Mouse (Mus musculus): ENCODE results near the gene Psmd14. TPM values are rescaled to one million over a fixed set of nuclear protein-coding genes. Genes with fewer than 3 reads are reported as not detected.

Gene Psmd14
- polyA plus RNA-seq (2014; fragmentation: Nextera tagmentation; extraction: Ambion mirVana): 188 and 190 TPM in 2 replicates

- peaks cover 11% of the 10 kb centered on the region; the same call in 1 of the 2 replicates for H3K4me1 ChIP-seq (ENCODE audit: control insufficient read depth, insufficient read depth, low read length)
- H3K4me2 ChIP-seq (replicated peaks; ENCODE audit: low read depth, low read length): peak within 1 kb of the TSS; percentile 79
- peak within 1 kb of the TSS; percentile 87 for H3K27ac ChIP-seq (ENCODE audit: low read length)
- peak within 1 kb of the TSS; percentile 92 for H3K9ac ChIP-seq (replicated peaks; ENCODE audit: low read depth, low read length)
- no peaks in the 10 kb centered on the region for H3K27me3 ChIP-seq (ENCODE audit: control insufficient read depth, insufficient read depth, low read length)
- peak; percentile 95 for ATAC-seq (ENCODE audit: insufficient number of reproducible peaks, insufficient read depth, low FRiP score, low read depth)
- 7% methylated on average over 47 of the region's 52 CpGs for WGBS
- peak within 1 kb of the TSS; percentile 91 for H3K4me3 ChIP-seq (ENCODE audit: low read depth, low read length)
- no peaks in the 10 kb centered on the region for H3K36me3 ChIP-seq (ENCODE audit: control insufficient read depth, insufficient read depth, low read length)
- no peaks in the 10 kb centered on the region for H3K9me3 ChIP-seq (ENCODE audit: control insufficient read depth, low read depth, low read length)
Measured at GRCm38 (mm10) chr2:61711108-61712040, at the start of gene Psmd14. Gene Psmd14, plus strand, starts transcription at chr2:61711694.

- no peaks in the 10 kb centered on the region for H3K4me1 ChIP-seq (ENCODE audit: control insufficient read depth, insufficient read depth, low read length)
- H3K36me3 ChIP-seq (ENCODE audit: control insufficient read depth, insufficient read depth, low read length): no peaks in the 10 kb centered on the region
- no peak overlapping the region for H3K4me2 ChIP-seq (replicated peaks; ENCODE audit: low read depth, low read length)
Measured at GRCm38 (mm10) chr2:61662833-61663232, 48.7 kb upstream of the Psmd14 start.

GRCm38 (mm10) chr2:61663573-61664241 is 47.8 kb upstream of the Psmd14 start:
- Histone ChIP-seq H3K9ac (replicated peaks; ENCODE audit: low read depth, low read length) (no peak overlapping the region), H3K9me3 (ENCODE audit: control insufficient read depth, low read depth, low read length) (no peaks in the 10 kb centered on the region), H3K27me3 (ENCODE audit: control insufficient read depth, insufficient read depth, low read length) (no peaks in the 10 kb centered on the region), H3K4me3 (ENCODE audit: low read depth, low read length) (no peak overlapping the region), H3K4me1 (ENCODE audit: control insufficient read depth, insufficient read depth, low read length) (no peaks in the 10 kb centered on the region), H3K36me3 (ENCODE audit: control insufficient read depth, insufficient read depth, low read length) (no peaks in the 10 kb centered on the region), H3K27ac (ENCODE audit: low read length) (no peak overlapping the region), H3K4me2 (replicated peaks; ENCODE audit: low read depth, low read length) (no peak overlapping the region)
- 75% methylated on average over 10 of the region's 10 CpGs for WGBS
- ATAC-seq (ENCODE audit: insufficient number of reproducible peaks, insufficient read depth, low FRiP score, low read depth): no peak

More at GRCm38 (mm10) chr2:61662833-61663232, 48.7 kb upstream of the Psmd14 start:
- Histone ChIP-seq H3K4me3 (ENCODE audit: low read depth, low read length) (no peak overlapping the region), H3K9ac (replicated peaks; ENCODE audit: low read depth, low read length) (no peak overlapping the region), H3K9me3 (ENCODE audit: control insufficient read depth, low read depth, low read length) (no peaks in the 10 kb centered on the region), H3K27me3 (ENCODE audit: control insufficient read depth, insufficient read depth, low read length) (no peaks in the 10 kb centered on the region), H3K27ac (ENCODE audit: low read length) (no peak overlapping the region)
- no peak for ATAC-seq (ENCODE audit: insufficient number of reproducible peaks, insufficient read depth, low FRiP score, low read depth)
- WGBS: 76% methylated on average over 10 of the region's 10 CpGs

GRCm38 (mm10) chr2:61667420-61667819 is 44.1 kb upstream of the Psmd14 start:
- Histone ChIP-seq H3K27ac (ENCODE audit: low read length) (no peak overlapping the region), H3K36me3 (ENCODE audit: control insufficient read depth, insufficient read depth, low read length) (no peaks in the 10 kb centered on the region), H3K9ac (replicated peaks; ENCODE audit: low read depth, low read length) (no peak overlapping the region), H3K9me3 (ENCODE audit: control insufficient read depth, low read depth, low read length) (no peaks in the 10 kb centered on the region), H3K27me3 (ENCODE audit: control insufficient read depth, insufficient read depth, low read length) (no peaks in the 10 kb centered on the region), H3K4me1 (ENCODE audit: control insufficient read depth, insufficient read depth, low read length) (no peaks in the 10 kb centered on the region), H3K4me2 (replicated peaks; ENCODE audit: low read depth, low read length) (no peak overlapping the region), H3K4me3 (ENCODE audit: low read depth, low read length) (no peak overlapping the region)
- no peak for ATAC-seq (ENCODE audit: insufficient number of reproducible peaks, insufficient read depth, low FRiP score, low read depth)
- 86% methylated on average over 7 of the region's 7 CpGs for WGBS

- 19% methylated on average over 4 of the region's 4 CpGs for WGBS
- H3K27ac ChIP-seq (ENCODE audit: low read length): no peak overlapping the region
- H3K27me3 ChIP-seq (ENCODE audit: control insufficient read depth, insufficient read depth, low read length): no peaks in the 10 kb centered on the region
- H3K9ac ChIP-seq (replicated peaks; ENCODE audit: low read depth, low read length): no peak overlapping the region
- no peaks in the 10 kb centered on the region for H3K4me1 ChIP-seq (ENCODE audit: control insufficient read depth, insufficient read depth, low read length)
- no peak for ATAC-seq (ENCODE audit: insufficient number of reproducible peaks, insufficient read depth, low FRiP score, low read depth)
- no peaks in the 10 kb centered on the region for H3K9me3 ChIP-seq (ENCODE audit: control insufficient read depth, low read depth, low read length)
- H3K36me3 ChIP-seq (ENCODE audit: control insufficient read depth, insufficient read depth, low read length): no peaks in the 10 kb centered on the region
- no peak overlapping the region for H3K4me3 ChIP-seq (ENCODE audit: low read depth, low read length)
- H3K4me2 ChIP-seq (replicated peaks; ENCODE audit: low read depth, low read length): no peak overlapping the region
Measured at GRCm38 (mm10) chr2:61668260-61668659, 43.2 kb upstream of the Psmd14 start.

GRCm38 (mm10) chr2:61674555-61674954 is 36.9 kb upstream of the Psmd14 start:
- H3K27me3 ChIP-seq (ENCODE audit: control insufficient read depth, insufficient read depth, low read length): no peaks in the 10 kb centered on the region
- H3K36me3 ChIP-seq (ENCODE audit: control insufficient read depth, insufficient read depth, low read length): no peaks in the 10 kb centered on the region
- no peak overlapping the region for H3K4me3 ChIP-seq (ENCODE audit: low read depth, low read length)
- ATAC-seq (ENCODE audit: insufficient number of reproducible peaks, insufficient read depth, low FRiP score, low read depth): no peak
- no peak overlapping the region for H3K9ac ChIP-seq (replicated peaks; ENCODE audit: low read depth, low read length)
- H3K4me1 ChIP-seq (ENCODE audit: control insufficient read depth, insufficient read depth, low read length): no peaks in the 10 kb centered on the region
- H3K27ac ChIP-seq (ENCODE audit: low read length): no peak overlapping the region
- WGBS: 89% methylated on average over 3 of the region's 3 CpGs
- no peak overlapping the region for H3K4me2 ChIP-seq (replicated peaks; ENCODE audit: low read depth, low read length)
- H3K9me3 ChIP-seq (ENCODE audit: control insufficient read depth, low read depth, low read length): no peaks in the 10 kb centered on the region

DNA sequence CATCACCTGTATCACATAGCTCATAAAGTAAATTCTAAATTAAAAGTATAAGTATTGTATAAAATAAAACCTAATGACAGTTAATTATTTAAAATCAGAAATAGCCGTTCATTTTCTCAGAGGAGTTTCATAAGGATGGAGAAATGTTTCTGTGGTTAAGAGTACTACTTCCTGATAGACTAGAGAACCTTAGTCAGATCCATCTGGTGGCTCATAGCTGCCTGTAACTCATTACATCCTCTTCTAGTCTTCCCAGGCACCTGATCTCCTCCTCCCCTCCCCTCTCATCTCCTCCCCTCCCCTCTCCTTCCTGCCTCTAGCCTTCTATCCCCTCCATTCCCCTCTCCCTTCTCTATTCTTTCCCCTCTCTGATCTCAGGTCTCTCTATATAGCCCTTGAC is 29.9 kb upstream of the Psmd14 start:
- Histone ChIP-seq H3K9me3 (ENCODE audit: control insufficient read depth, low read depth, low read length) (no peaks in the 10 kb centered on the region), H3K4me2 (replicated peaks; ENCODE audit: low read depth, low read length) (no peak overlapping the region), H3K9ac (replicated peaks; ENCODE audit: low read depth, low read length) (no peak overlapping the region), H3K4me1 (ENCODE audit: control insufficient read depth, insufficient read depth, low read length) (no peaks in the 10 kb centered on the region), H3K4me3 (ENCODE audit: low read depth, low read length) (no peak overlapping the region), H3K36me3 (ENCODE audit: control insufficient read depth, insufficient read depth, low read length) (no peaks in the 10 kb centered on the region), H3K27ac (ENCODE audit: low read length) (no peak overlapping the region), H3K27me3 (ENCODE audit: control insufficient read depth, insufficient read depth, low read length) (no peaks in the 10 kb centered on the region)
- 89% methylated on average over 1 of the region's 1 CpGs for WGBS
- ATAC-seq (ENCODE audit: insufficient number of reproducible peaks, insufficient read depth, low FRiP score, low read depth): no peak

- no peak overlapping the region for H3K27ac ChIP-seq (ENCODE audit: low read length)
- no peaks in the 10 kb centered on the region for H3K9me3 ChIP-seq (ENCODE audit: control insufficient read depth, low read depth, low read length)
- no peaks in the 10 kb centered on the region for H3K4me1 ChIP-seq (ENCODE audit: control insufficient read depth, insufficient read depth, low read length)
- H3K36me3 ChIP-seq (ENCODE audit: control insufficient read depth, insufficient read depth, low read length): no peaks in the 10 kb centered on the region
- H3K4me3 ChIP-seq (ENCODE audit: low read depth, low read length): no peak overlapping the region
- H3K4me2 ChIP-seq (replicated peaks; ENCODE audit: low read depth, low read length): no peak overlapping the region
- H3K9ac ChIP-seq (replicated peaks; ENCODE audit: low read depth, low read length): no peak overlapping the region
- H3K27me3 ChIP-seq (ENCODE audit: control insufficient read depth, insufficient read depth, low read length): no peaks in the 10 kb centered on the region
- 87% methylated on average over 1 of the region's 1 CpGs for WGBS
- no peak for ATAC-seq (ENCODE audit: insufficient number of reproducible peaks, insufficient read depth, low FRiP score, low read depth)
Measured at GRCm38 (mm10) chr2:61686533-61686932, 25.0 kb upstream of the Psmd14 start.
